Mouse (Mus musculus) midbrain, embryonic 14.5 days (tissue): Measurements from ENCODE around the gene Tars. TPM values are rescaled to one million over a fixed set of nuclear protein-coding genes. Genes with fewer than 3 reads are reported as not detected.
A peak's percentile ranks its signal among the peaks of the same experiment; 100 is the strongest.

Experiments
- ATAC-seq: fragments of 200-750 bp; cut with Nextera tagmentation; 2 replicates; pipeline ENCODE4 v1.8.0; 2017; ENCODE audit warnings: moderate number of reproducible peaks, moderate library complexity; ENCODE audit not compliant: low FRiP score, low TSS enrichment
- DNase-seq: peaks from one replicate; pipeline ENCODE4 v3.0.0-alpha.2; 2015
- H3K27ac ChIP-seq: fragments of 300-500 bp; sonication (generic); replicated peaks from 2 replicates; pipeline ENCODE4 v1.5.1; 2014; ENCODE audit warnings: mild to moderate bottlenecking, low read depth, low read length, moderate library complexity
- H3K27me3 ChIP-seq: fragments of 300-500 bp; sonication (generic); 2 replicates; pipeline ENCODE4 v1.6.1; 2014; ENCODE audit warnings: low read length, control low read depth, mixed read lengths; ENCODE audit not compliant: control insufficient read depth, insufficient read depth
- H3K36me3 ChIP-seq: fragments of 300-500 bp; sonication (generic); 2 replicates; pipeline ENCODE4 v1.6.1; 2014; ENCODE audit warnings: low read length, control low read depth; ENCODE audit not compliant: control insufficient read depth, insufficient read depth
- H3K4me1 ChIP-seq: fragments of 300-500 bp; sonication (generic); 2 replicates; pipeline ENCODE4 v1.6.1; 2014; ENCODE audit warnings: mild to moderate bottlenecking, antibody characterized with exemption, low read length, control low read depth; ENCODE audit not compliant: control insufficient read depth, insufficient read depth
- H3K4me2 ChIP-seq: fragments of 300-500 bp; sonication (generic); 2 replicates; pipeline ENCODE4 v1.6.1; 2014; ENCODE audit warnings: mild to moderate bottlenecking, low read length, moderate library complexity
- H3K4me3 ChIP-seq: fragments of 300-500 bp; sonication (generic); replicated peaks from 2 replicates; pipeline ENCODE4 v1.5.1; 2014; ENCODE audit warnings: low read depth, low read length
- H3K9ac ChIP-seq: fragments of 300-500 bp; sonication (generic); replicated peaks from 2 replicates; pipeline ENCODE4 v1.6.1; 2014; ENCODE audit warnings: mild to moderate bottlenecking, low read length, moderate library complexity
- H3K9me3 ChIP-seq: fragments of 300-500 bp; sonication (generic); 2 replicates; pipeline ENCODE4 v1.6.1; 2016; ENCODE audit warnings: low read length, control low read depth, mixed read lengths; ENCODE audit not compliant: control insufficient read depth
- WGBS: fragments of 180-500 bp; shearing (Covaris S2); extraction: QIAGEN DNeasy Blood & Tissue Kit; methylation state at CpG from one replicate; pipeline ENCODE4 v1.1.7; 2014; 5-methylcytosine and 5-hydroxymethylcytosine counted together
- polyA plus RNA-seq: library from polyadenylated mRNA; unstranded; fragments of >200 nt; fragmentation: Nextera tagmentation; extraction: Ambion mirVana; gene quantifications from 2 replicates; pipeline ENCODE4 v1.2.1, GENCODE M21; 2014

The Tars gene
- polyA plus RNA-seq, 1 experiment from 2014 or later, result 52.0 TPM

- H3K4me1 ChIP-seq, result no peaks in the 10 kb centered on the region
- H3K9ac ChIP-seq, result no peak overlapping the region
- ATAC-seq (0 out of 2 replicates have a peak, but pooled peaks have one; percentile 34), DNase-seq (no peak)
- no peak overlapping the region for H3K4me3 ChIP-seq
- H3K36me3 ChIP-seq, result no peaks in the 10 kb centered on the region
- H3K27ac ChIP-seq, result no peak overlapping the region
- no peaks in the 10 kb centered on the region for H3K27me3 ChIP-seq
- 66% methylated on average over 7 of the region's 7 CpGs for WGBS
- no peaks in the 10 kb centered on the region for H3K9me3 ChIP-seq
- no peak overlapping the region for H3K4me2 ChIP-seq
Measured at GRCm38 (mm10) chr15:11339467-11340180, 59.8 kb downstream of the Tars start.
